Mouse (Mus musculus) lung, postnatal 25 days (tissue): ENCODE data around the gene Akr1d1.
A peak's percentile ranks its signal among the peaks of the same experiment; 100 is the strongest.

Experiments used
- DNase-seq: peaks from one replicate; pipeline ENCODE4 v3.0.0; 2022; ENCODE audit warnings: low spot score

Akr1d1 gene

GRCm38 (mm10) chr6:37529940-37530339 lies at the start of gene Akr1d1:
Akr1d1 (plus strand) TSS chr6:37530173.
- DNase-seq: no peak

GRCm38 (mm10) chr6:37481147-37481546 lies 48.8 kb upstream of the Akr1d1 start:
- DNase-seq: no peak

- no peak for DNase-seq
These were observed 46.7 kb upstream of the Akr1d1 start for GRCm38 (mm10) chr6:37483262-37483661.

GRCm38 (mm10) chr6:37484588-37485070 lies 45.3 kb upstream of the Akr1d1 start:
- no peak for DNase-seq

GRCm38 (mm10) chr6:37486502-37486901 lies 43.5 kb upstream of the Akr1d1 start:
- no peak for DNase-seq

GRCm38 (mm10) chr6:37492241-37492640 lies 37.7 kb upstream of the Akr1d1 start:
- DNase-seq: no peak

GRCm38 (mm10) chr6:37494957-37495356 lies 35.0 kb upstream of the Akr1d1 start:
- no peak for DNase-seq

- no peak for DNase-seq
These were observed 33.1 kb upstream of the Akr1d1 start for GRCm38 (mm10) chr6:37496866-37497265.

GRCm38 (mm10) chr6:37505588-37505987 lies 24.4 kb upstream of the Akr1d1 start:
- DNase-seq: no peak

GRCm38 (mm10) chr6:37506909-37507515 lies 23.0 kb upstream of the Akr1d1 start:
- DNase-seq: no peak

- no peak for DNase-seq
These were observed 19.2 kb upstream of the Akr1d1 start for GRCm38 (mm10) chr6:37510786-37511185.

GRCm38 (mm10) chr6:37520631-37521375 lies 9.2 kb upstream of the Akr1d1 start:
- DNase-seq: no peak

- no peak for DNase-seq
These were observed 2.1 kb downstream of the Akr1d1 start for GRCm38 (mm10) chr6:37532036-37532435.

- no peak for DNase-seq
These were observed 6.9 kb downstream of the Akr1d1 start for GRCm38 (mm10) chr6:37536831-37537230.

GRCm38 (mm10) chr6:37537801-37538200 lies 7.8 kb downstream of the Akr1d1 start:
- DNase-seq: peak; percentile 8

- no peak for DNase-seq
These were observed 8.8 kb downstream of the Akr1d1 start for GRCm38 (mm10) chr6:37538792-37539191.

- no peak for DNase-seq
These were observed 9.4 kb downstream of the Akr1d1 start for GRCm38 (mm10) chr6:37539403-37539802.

GRCm38 (mm10) chr6:37540113-37540512 lies 10.1 kb downstream of the Akr1d1 start:
- DNase-seq: no peak

- no peak for DNase-seq
These were observed 11.2 kb downstream of the Akr1d1 start for GRCm38 (mm10) chr6:37541171-37541570.

GRCm38 (mm10) chr6:37542145-37542544 lies 12.2 kb downstream of the Akr1d1 start:
- DNase-seq: no peak

- DNase-seq: no peak
These were observed 22.8 kb downstream of the Akr1d1 start for GRCm38 (mm10) chr6:37552760-37553159.

GRCm38 (mm10) chr6:37553926-37554325 lies 24.0 kb downstream of the Akr1d1 start:
- DNase-seq: no peak

- DNase-seq: no peak
These were observed 24.4 kb downstream of the Akr1d1 start for GRCm38 (mm10) chr6:37554327-37554726.

- no peak for DNase-seq
These were observed 33.9 kb downstream of the Akr1d1 start for GRCm38 (mm10) chr6:37563861-37564260.
